Mouse (Mus musculus) midbrain, embryonic 13.5 days (tissue): ENCODE data around the gene Ugt2b37. TPM values are rescaled to one million over a fixed set of nuclear protein-coding genes. Genes with fewer than 3 reads are reported as not detected.
"Not testable (repeated sequence)": the region's sequence is repeated elsewhere in the genome, so short reads cannot be mapped to it uniquely, and the experiment has no call there.

ENCODE experiments used
- ATAC-seq: fragments of 200-750 bp; cut with Nextera tagmentation; 2 replicates; pipeline ENCODE4 v1.8.0; 2017; ENCODE audit warnings: mild to moderate bottlenecking, moderate TSS enrichment, moderate library complexity
- H3K27ac ChIP-seq: fragments of 300-500 bp; sonication (generic); 2 replicates; pipeline ENCODE4 v1.5.1; 2015; ENCODE audit warnings: inconsistent platforms, mild to moderate bottlenecking, moderate library complexity
- H3K27me3 ChIP-seq: fragments of 300-500 bp; sonication (generic); 2 replicates; pipeline ENCODE4 v1.6.1; 2015; ENCODE audit warnings: mild to moderate bottlenecking, inconsistent platforms
- H3K36me3 ChIP-seq: fragments of 300-500 bp; sonication (generic); 2 replicates; pipeline ENCODE4 v1.6.1; 2015; ENCODE audit warnings: mild to moderate bottlenecking, inconsistent platforms
- H3K4me1 ChIP-seq: fragments of 300-500 bp; sonication (generic); replicated peaks from 2 replicates; pipeline ENCODE4 v1.6.1; 2015; ENCODE audit warnings: inconsistent platforms
- H3K4me2 ChIP-seq: fragments of 300-500 bp; sonication (generic); replicated peaks from 2 replicates; pipeline ENCODE4 v1.6.1; 2015; ENCODE audit warnings: moderate library complexity, mild to moderate bottlenecking, inconsistent platforms
- H3K4me3 ChIP-seq: fragments of 300-500 bp; sonication (generic); replicated peaks from 2 replicates; pipeline ENCODE4 v1.5.1; 2015; ENCODE audit warnings: mild to moderate bottlenecking, inconsistent platforms
- H3K9ac ChIP-seq: fragments of 300-500 bp; sonication (generic); replicated peaks from 2 replicates; pipeline ENCODE4 v1.6.1; 2015; ENCODE audit warnings: mild to moderate bottlenecking, inconsistent platforms
- H3K9me3 ChIP-seq: fragments of 300-500 bp; sonication (generic); 2 replicates; pipeline ENCODE4 v1.6.1; 2016; ENCODE audit warnings: mild to moderate bottlenecking, inconsistent platforms
- WGBS: fragments of 180-500 bp; shearing (Covaris S2); methylation state at CpG from one replicate; pipeline ENCODE4 v1.1.7; 2015; 5-methylcytosine and 5-hydroxymethylcytosine counted together
- polyA plus RNA-seq: library from polyadenylated mRNA; unstranded; fragments of >200 nt; fragmentation: Nextera tagmentation; extraction: Ambion mirVana; gene quantifications from 2 replicates; pipeline ENCODE4 v1.2.1, GENCODE M21; 2015

Ugt2b37 gene
- not detected in 2 replicates for polyA plus RNA-seq

- H3K4me1 ChIP-seq, H3K9me3 ChIP-seq, H3K4me2 ChIP-seq, ATAC-seq, H3K27ac ChIP-seq, H3K27me3 ChIP-seq, H3K4me3 ChIP-seq, H3K9ac ChIP-seq, H3K36me3 ChIP-seq: not testable (repeated sequence)
- WGBS: 85% methylated on average over 3 of the region's 3 CpGs
Measured at GRCm38 (mm10) chr5:87254676-87255075, at the start of gene Ugt2b37. Gene Ugt2b37 (minus strand): TSS chr5:87254804.

DNA sequence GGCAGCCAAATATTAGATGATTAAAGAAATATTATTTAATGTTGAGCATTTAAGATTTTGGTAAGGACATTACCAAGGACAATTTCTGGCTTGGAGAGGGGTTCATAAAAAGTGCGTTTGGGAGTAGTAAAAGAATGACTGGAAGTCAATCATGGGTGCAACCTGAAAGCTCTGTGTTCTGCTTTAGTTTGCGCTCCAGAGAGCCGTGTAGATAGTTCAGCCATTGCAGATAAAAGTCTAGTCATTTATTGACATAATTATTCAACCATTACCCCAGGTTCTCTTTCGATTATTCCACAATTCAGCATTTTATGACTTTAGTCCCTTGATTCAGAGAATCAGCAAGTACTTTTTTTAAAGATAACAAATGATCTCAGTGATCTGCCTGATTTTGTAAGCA, 31.6 kb upstream of the Ugt2b37 start:
- not testable (repeated sequence) for H3K4me2 ChIP-seq, H3K36me3 ChIP-seq, H3K27me3 ChIP-seq, H3K9me3 ChIP-seq, H3K9ac ChIP-seq, H3K4me3 ChIP-seq, H3K27ac ChIP-seq, ATAC-seq, H3K4me1 ChIP-seq
- 91% methylated on average over 4 of the region's 4 CpGs for WGBS

GRCm38 (mm10) chr5:87275986-87276385, 21.4 kb upstream of the Ugt2b37 start:
- WGBS: 89% methylated on average over 4 of the region's 4 CpGs
- not testable (repeated sequence) for ATAC-seq, H3K9ac ChIP-seq, H3K4me3 ChIP-seq, H3K36me3 ChIP-seq, H3K4me2 ChIP-seq, H3K27ac ChIP-seq, H3K27me3 ChIP-seq, H3K4me1 ChIP-seq, H3K9me3 ChIP-seq

- no peaks in the 10 kb centered on the region for H3K27me3 ChIP-seq
- H3K4me3 ChIP-seq: no peak overlapping the region
- H3K9me3 ChIP-seq: no peaks in the 10 kb centered on the region; the same call in none of the 2 replicates
- no peak overlapping the region for H3K27ac ChIP-seq
- H3K36me3 ChIP-seq: no peaks in the 10 kb centered on the region
- H3K9ac ChIP-seq: no peak overlapping the region
- ATAC-seq: no peak
- H3K4me1 ChIP-seq: no peaks in the 10 kb centered on the region
- WGBS: 88% methylated on average over 6 of the region's 6 CpGs
- H3K4me2 ChIP-seq: no peak overlapping the region
Measured at GRCm38 (mm10) chr5:87275581-87275980, 21.0 kb upstream of the Ugt2b37 start.

GRCm38 (mm10) chr5:87255831-87256230, 1.2 kb upstream of the Ugt2b37 start:
- 84% methylated on average over 3 of the region's 3 CpGs for WGBS
- Histone ChIP-seq H3K9me3 (no peaks in the 10 kb centered on the region), H3K4me2 (no peak overlapping the region), H3K9ac (no peak overlapping the region), H3K27ac (no peak overlapping the region), H3K27me3 (no peaks in the 10 kb centered on the region), H3K36me3 (no peaks in the 10 kb centered on the region), H3K4me1 (no peaks in the 10 kb centered on the region), H3K4me3 (no peak overlapping the region)
- ATAC-seq: no peak

GRCm38 (mm10) chr5:87242140-87242539, 12.5 kb downstream of the Ugt2b37 start:
- not testable (repeated sequence) for H3K9me3 ChIP-seq, H3K4me3 ChIP-seq, H3K36me3 ChIP-seq, H3K4me2 ChIP-seq, ATAC-seq, H3K9ac ChIP-seq, H3K27me3 ChIP-seq, H3K27ac ChIP-seq, H3K4me1 ChIP-seq

DNA sequence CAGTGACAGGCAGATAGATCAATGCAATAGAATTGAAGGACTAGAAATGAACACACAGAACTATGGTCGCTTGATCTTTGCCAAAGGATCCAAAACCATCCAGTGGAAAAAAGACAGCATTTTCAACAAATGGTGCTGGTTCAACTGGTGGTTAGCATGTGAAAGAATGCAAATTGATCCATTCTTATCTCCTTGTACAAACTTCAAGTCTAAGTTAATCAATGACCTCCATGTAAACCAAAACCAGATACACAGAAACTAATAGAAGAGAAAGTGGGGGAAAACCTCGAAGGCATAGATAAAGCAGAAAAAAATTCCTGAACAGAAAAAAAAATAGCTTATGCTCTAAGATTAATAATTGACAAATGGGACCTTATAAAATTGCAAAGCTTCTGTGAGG, 58.2 kb downstream of the Ugt2b37 start:
- 75% methylated on average over 2 of the region's 2 CpGs for WGBS
- ATAC-seq: not testable (repeated sequence)

More for the DNA sequence above, 58.2 kb downstream of the Ugt2b37 start:
- not testable (repeated sequence) for H3K4me2 ChIP-seq, H3K4me1 ChIP-seq, H3K9ac ChIP-seq, H3K27ac ChIP-seq, H3K36me3 ChIP-seq, H3K4me3 ChIP-seq, H3K27me3 ChIP-seq, H3K9me3 ChIP-seq

Other genes starting within 250 kb of the Ugt2b37 start
- gene Ugt2b36, start 162.2 kb downstream of the Ugt2b37 start, polyA plus RNA-seq: not detected in 2 replicates
- not detected in 2 replicates for gene Ugt2b5, start 114.5 kb downstream of the Ugt2b37 start, polyA plus RNA-seq
- not detected in 2 replicates for gene Ugt2a3, start 82.4 kb upstream of the Ugt2b37 start, polyA plus RNA-seq
- gene Ugt2b38, start 169.4 kb upstream of the Ugt2b37 start, polyA plus RNA-seq: not detected in 2 replicates
- gene Ugt2a2, start 227.5 kb upstream of the Ugt2b37 start, polyA plus RNA-seq: not detected in 2 replicates
- gene Gm43638, start 232.0 kb upstream of the Ugt2b37 start, polyA plus RNA-seq: not detected in 2 replicates
- not detected in 2 replicates for gene Ugt2a1, start 236.1 kb upstream of the Ugt2b37 start, polyA plus RNA-seq